Mouse (Mus musculus) heart, postnatal 36 days (tissue): ENCODE data around the gene Btbd19. TPM values are rescaled to one million over a fixed set of nuclear protein-coding genes. Genes with fewer than 3 reads are reported as not detected.
A peak's percentile ranks its signal among the peaks of the same experiment; 100 is the strongest.

Source experiments
- DNase-seq, 2 experiments: peaks; one replicate each; pipeline ENCODE4 v3.0.0; 2021 to 2022
- intact Hi-C: fragments of 180-260 bp; cut with DNase I; formaldehyde crosslinking; loops from one replicate; pipeline ENCODE4 v1.15.1; 2025
- total RNA-seq, 2 experiments: library from RNA; stranded (reverse); gene quantifications; 2 replicates each; pipeline ENCODE4 v1.2.3; 2021

The Btbd19 gene
- total RNA-seq, 2 experiments from 2014 or later = 1.8 to 2.4 TPM

DNA sequence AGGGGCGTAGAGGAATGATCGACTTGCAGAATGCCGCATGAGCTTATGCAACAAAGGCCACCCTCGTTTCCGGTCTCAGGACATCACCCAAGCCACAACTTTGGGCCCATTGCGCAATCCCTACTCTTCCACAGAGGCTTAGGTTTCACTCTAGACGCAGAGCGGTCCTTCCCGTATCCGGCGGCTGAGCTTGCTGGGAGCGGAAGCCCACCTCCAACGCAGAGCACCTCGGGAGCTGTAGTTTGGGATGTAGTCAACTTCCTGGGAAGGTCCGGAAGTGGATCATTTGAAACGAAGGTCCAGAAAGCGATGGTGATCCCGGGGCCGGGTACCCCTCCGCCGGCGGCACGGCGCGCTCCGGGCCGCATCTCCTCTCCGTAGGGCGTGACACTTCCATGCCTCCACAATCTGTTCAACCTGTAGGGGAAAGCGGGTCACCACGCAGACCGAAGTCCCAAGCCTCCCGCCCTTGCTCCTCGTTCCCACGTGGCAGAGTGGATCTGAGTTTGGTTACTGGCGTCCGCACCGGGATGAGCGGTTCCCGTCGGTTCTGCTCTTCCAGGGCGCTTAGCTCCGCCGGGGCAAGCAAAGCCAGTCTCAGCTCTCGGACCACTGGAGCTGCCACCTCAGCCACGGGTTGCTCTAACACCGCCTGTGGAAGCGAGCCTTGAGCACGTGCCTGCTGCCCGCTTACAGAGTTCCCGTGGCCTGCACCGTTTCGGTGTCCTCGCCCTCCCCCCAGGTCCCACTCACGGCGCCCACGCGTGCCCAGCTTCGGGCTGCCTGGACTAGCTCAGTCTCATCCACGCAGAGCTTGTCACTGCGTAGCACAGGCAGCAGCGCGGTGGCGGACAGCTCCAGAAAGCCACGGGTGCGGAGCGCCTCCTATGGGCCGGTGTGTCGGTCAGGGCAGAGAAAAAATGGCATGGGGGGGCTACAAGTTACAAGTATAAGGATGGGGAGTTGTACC is 4.8 kb downstream of the Btbd19 start:
- intact Hi-C loops = loop anchor here (2.0 kb wide), 1 partner anchor 18 kb away; no protein-coding TSS in a partner anchor
- peak; percentile 91 for DNase-seq

DNA sequence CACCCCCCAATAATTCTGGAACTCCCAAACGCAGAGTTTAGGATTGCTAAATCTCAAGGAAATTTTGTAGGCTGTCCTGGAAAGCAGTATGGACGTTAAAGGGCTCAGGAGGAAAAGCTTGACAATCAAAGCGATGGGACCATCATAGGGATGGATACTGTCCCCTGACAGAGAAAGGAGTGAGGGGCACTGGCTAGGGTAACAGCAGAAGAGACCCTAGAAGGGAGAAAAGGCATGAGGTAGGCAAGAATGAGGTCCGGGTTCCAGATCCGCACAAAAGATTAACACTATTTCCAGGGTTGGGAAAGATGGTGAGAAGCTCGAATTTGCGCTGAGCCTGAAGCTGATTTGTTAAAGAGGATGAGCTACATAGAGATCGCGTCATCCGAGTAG is 5.5 kb downstream of the Btbd19 start:
- DNase-seq = no peak
- intact Hi-C loops = loop anchor here (2.0 kb wide), 1 partner anchor 19 kb away; no protein-coding TSS in a partner anchor

DNA sequence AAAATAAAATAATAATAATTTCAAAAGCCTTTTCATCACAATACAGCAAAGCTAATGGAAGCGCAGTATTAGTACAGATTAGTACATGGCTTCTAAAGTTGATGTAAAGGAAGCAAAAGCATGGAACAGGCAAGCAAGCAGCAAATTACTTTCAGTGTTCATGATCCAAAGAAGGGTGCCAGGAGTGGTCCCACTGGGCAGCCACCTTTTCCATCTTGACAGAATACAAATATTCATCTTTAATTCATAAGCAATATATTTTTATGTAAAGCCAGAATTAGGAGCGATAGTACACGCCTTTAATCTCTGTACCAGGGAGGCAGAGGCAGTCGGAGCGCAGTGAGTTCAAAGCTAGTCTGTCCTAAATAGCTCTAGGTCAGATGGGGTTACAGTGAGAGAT is 5.9 kb downstream of the Btbd19 start:
- DNase-seq = no peak
- intact Hi-C loops = loop anchor here (2.0 kb wide), 1 partner anchor 19 kb away; no protein-coding TSS in a partner anchor

DNA sequence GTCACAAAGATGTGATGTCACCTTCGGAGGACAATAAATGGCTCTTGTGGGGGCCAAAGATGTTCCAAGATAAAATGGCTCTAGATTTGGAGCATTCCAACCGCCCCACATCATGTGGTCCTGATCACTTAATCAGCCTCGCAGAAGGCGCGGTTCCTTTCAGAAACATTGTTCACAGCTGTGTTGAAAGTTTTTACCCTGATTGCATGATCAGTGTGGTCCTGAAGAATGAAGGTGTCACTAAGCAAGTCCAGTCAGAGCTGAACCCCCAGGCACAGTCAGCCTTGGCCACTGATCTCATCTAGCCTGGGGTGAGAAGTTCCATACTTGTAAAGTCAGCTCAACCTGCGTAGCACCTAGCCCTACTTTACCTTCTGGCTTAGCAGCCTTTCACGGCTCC is 7.6 kb downstream of the Btbd19 start:
- intact Hi-C loops = no loop called here
- no peak for DNase-seq

DNA sequence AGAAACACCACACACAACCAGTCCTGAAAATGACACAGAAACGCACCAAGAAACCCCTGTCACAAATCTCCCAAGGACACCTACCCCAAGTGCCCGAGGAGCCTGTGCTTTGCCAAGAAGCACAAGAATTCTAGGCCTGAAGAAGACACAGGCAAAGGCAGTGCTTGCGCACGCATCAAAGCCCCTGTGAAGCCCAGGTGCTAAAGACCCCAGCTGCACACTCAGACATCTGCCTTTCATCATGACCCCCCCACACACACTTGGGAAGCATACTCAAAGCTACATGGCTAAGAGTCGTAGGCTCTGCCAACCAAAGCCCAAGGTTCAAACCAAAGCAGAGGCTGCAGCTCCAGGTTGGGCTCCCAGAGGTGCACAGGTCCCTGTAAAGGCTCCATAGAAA is 9.9 kb downstream of the Btbd19 start:
- DNase-seq = no peak
- intact Hi-C loops = no loop called here

DNA sequence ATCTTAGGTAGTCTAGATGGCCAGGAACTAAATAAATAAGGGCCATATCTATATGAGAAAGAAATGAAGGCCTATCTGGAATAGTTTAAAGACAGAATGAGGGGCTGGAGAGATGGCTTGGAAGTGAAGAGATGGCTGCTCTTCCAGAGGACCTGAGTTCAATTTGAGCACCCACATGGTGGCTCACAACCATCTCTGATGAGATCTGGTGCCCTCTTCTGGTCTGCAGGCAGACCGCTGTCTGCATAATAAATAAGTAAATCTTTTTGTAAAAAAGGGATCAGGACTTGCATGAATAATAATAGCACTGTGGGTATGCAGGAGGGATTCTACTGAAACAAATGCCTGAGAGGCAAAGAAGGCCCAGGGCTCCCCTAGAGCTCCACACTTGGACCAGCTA is 12.3 kb downstream of the Btbd19 start:
- intact Hi-C loops = no loop called here
- no peak for DNase-seq

DNA sequence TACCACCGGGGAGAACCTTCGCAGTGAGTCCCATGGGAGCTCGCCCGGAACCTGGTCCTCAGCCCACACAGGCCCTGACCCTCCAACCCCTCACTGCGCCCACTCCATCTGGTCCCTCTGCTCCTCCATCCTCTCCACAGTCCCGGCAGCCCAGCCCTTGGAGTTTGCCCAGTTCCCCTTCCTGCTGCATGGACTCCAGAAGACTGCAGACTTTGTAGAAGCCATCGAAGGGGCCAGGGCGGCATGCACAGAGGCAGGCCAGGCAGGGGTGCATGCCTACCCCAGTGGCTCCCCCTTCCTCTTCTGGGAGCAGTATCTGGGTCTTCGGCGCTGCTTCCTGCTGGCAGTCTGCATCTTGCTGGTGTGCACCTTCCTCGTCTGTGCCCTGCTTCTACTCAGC is 14.5 kb downstream of the Btbd19 start:
- DNase-seq = no peak
- intact Hi-C loops = no loop called here

DNA sequence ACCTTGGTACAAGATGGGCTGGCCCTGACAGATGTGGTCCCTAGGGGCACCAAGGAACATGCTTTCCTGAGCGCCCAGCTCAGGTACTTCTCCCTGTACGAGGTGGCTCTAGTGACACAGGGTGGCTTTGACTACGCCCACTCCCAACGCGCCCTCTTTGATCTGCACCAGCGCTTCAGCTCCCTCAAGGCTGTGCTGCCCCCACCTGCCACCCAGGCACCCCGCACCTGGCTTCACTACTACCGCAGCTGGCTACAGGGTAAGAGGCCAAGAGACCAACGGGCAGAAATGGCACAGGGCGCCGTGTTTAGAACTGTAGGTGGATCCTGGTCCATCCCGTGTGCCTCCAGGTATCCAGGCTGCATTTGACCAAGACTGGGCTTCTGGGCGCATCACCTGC is 15.3 kb downstream of the Btbd19 start:
- intact Hi-C loops = no loop called here

DNA sequence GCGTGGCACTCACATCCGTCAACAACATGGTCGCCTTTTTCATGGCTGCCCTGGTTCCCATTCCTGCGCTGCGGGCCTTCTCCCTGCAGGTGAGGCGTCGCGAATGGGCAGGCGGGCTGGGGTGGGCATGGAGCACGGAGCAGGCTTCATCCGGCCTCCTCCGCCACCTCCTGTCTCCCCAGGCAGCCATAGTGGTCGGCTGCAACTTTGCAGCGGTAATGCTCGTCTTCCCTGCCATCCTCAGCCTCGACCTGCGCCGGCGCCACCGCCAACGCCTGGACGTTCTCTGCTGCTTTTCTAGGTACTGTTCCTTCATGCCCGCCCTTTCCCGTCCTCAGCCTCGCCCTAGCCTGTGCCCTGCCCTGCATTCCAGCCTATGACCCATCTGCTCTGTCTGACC is 16.2 kb downstream of the Btbd19 start:
- intact Hi-C loops = no loop called here
- DNase-seq = no peak

More for the DNA sequence above, 15.3 kb downstream of the Btbd19 start:
- no peak for DNase-seq

DNA sequence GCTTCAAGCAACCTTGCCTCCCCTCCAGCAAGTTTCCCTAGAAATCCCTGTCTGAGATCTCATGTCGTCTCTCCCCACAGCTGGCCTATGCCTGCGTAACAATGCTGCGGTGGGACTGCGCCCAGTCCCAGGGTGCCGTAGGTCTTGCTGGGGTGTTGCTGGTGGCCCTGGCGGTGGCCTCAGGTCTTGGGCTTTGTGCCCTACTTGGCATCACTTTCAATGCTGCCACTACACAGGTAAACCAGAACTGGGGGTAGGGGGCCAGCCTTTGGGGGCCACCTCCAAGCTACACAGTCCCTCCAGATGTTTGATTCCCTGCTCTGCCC is 17.0 kb downstream of the Btbd19 start:
- intact Hi-C loops = no loop called here
- DNase-seq = no peak

DNA sequence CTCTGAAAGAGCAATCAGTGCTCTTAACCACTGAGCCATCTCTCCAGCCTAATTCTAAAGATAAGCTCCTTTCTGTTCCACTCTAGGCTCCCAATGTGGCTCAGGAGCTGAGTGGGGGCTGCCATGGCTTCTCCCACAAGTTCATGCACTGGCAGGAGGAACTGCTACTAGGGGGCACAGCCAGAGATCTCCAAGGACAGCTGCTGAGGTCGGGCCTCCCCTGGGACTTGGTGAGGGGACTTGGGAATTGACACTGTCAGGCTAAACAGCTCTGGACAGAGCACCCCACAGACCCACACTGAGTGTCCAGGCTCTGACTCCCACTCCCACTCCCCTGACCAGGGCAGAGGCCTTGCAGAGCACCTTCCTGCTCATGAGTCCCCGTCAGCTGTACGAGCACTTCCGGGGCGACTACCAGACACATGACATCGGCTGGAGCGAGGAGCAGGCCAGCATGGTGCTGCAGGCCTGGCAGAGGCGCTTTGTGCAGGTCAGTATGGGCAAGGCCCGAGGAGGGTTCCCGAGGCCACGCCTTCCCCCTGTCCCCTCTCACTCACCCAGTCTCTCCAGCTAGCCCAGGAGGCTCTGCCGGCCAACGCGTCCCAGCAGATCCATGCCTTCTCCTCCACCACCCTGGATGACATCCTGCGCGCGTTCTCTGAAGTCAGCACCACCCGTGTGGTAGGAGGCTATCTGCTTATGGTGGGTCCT is 17.6 kb downstream of the Btbd19 start:
- intact Hi-C loops = no loop called here
- DNase-seq = no peak

DNA sequence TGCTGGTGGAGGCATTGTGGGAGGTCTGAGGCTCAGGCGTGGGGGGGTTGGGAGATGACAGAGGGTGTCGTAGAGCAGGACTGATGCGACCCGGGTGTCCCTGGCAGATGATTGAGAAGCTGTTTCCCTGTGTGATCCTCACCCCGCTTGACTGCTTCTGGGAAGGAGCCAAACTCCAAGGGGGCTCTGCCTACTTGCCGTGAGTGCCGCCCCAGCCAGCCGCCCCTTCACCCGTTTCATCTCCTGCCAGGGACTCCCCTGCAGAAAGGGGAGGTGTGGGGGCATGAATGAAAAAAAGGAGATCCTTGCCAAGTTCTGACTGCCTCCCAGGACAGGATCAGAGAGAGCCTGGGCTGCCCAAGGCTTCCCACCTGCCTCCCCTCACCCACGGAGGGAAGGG is 20.4 kb downstream of the Btbd19 start:
- DNase-seq = no peak
- intact Hi-C loops = no loop called here

DNA sequence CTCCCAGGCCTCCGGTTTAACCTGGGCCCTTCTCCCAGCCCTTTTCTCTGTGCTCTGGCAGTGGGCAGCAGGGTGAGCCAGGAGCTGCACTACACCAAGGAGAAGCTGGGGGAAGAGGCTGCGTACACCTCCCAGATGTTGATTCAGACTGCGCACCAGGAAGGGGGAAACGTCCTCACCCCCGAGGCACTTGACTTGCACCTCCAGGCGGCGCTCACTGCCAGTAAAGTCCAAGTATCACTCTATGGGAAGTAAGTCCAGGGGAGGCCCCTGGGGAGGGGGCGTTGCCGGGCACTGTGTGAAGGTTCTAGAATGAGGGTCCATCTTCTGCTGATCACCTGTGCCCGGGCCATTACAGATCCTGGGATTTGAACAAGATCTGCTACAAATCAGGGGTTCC is 20.9 kb downstream of the Btbd19 start:
- no peak for DNase-seq
- intact Hi-C loops = no loop called here

DNA sequence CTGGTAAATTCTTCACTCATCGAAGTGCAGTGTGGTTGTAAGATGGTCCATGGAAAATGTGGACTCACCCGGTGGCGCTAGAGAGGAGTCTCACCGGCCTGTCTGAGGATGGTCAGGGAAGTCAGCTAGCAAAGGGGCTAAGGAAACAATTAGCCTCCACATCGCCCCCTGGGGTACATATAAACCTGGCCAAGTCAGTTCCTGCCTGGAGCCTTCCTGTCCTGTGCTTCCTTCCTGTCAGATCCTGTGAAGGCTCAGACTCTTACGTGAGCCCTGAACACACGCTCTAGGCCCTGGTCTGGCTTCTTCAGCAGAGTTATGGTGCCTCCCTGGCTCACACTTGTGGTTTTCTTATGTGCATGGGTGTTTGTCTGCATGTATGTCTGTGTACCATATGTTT is 24.3 kb downstream of the Btbd19 start:
- peak; percentile 25 to 53 for DNase-seq
- intact Hi-C loops = loop anchor here (2.0 kb wide), 1 partner anchor 38 kb away; no protein-coding TSS in a partner anchor

DNA sequence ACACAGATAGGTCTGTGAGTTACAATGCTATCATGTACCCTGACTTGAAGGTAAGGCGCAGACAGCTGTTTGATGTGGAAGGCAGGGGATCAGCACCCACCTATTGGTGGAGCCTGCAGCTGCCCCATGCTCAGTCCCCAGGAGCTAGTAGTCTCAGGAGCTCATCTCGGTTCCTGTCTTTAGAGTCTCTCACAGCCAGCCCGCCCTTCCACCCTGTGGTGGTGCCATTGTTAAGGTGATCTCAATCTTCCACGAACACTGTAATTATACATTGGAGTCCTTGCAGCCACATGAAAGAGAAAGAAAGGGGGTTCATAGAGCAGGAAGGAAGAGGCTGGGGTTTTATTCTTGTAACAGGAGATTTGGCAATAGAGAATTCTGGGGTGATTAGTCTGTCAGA is 25.5 kb downstream of the Btbd19 start:
- intact Hi-C loops = loop anchor here (2.0 kb wide), 1 partner anchor 39 kb away; no protein-coding TSS in a partner anchor
- DNase-seq = no peak

DNA sequence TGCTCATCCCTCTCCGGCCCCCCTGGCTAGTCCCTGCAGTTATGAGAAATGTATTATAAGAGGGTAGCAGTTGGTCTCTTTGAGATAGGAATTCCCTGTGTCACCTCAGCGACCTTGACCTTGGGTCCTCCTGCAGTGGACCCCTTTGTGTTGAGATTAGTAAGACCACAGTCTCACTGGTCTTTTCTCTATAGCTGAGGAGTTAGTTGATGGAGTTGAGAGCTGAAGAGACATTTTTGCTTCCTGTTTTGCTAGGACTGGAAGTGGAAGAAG is 26.8 kb downstream of the Btbd19 start:
- DNase-seq = no peak
- intact Hi-C loops = no loop called here

DNA sequence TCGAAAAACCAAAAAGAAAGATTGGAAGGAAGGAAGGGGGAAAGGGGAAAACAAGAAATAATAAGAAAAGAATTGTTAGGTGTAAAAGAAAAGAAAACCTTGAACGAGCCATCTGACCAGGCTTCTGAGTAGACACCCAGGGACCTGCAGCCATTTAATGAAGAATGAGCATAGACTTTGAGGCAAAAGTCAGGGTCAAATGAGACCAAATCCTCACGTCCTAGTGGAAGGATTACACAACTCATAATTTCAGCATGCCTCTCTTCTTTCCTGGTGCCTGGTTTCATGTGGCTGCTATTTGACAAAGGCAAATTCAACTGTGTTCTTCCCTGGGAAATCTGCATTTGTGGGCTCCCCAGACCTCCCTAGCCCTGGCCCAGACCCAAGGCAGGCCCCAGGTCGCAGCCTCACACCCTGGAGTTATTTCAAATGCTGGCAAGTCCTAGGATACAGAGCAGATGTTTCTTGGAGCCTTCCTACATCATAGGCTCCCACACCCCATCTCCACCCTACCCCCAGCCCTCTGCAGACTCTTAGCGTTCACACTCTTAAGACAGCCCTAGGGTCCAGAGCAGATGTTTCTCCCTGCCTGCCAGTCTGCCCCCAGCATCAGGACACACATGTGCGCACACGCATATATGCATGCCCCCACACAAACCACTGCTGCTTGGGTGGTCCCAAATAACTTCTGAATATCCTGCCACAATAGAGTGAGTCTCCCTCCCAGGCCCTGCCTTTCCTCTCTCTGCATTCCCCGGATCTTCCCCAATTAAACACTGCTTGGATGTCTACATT is 27.4 kb downstream of the Btbd19 start:
- DNase-seq = peak in 1 of 2 experiments; percentile 8
- intact Hi-C loops = no loop called here

DNA sequence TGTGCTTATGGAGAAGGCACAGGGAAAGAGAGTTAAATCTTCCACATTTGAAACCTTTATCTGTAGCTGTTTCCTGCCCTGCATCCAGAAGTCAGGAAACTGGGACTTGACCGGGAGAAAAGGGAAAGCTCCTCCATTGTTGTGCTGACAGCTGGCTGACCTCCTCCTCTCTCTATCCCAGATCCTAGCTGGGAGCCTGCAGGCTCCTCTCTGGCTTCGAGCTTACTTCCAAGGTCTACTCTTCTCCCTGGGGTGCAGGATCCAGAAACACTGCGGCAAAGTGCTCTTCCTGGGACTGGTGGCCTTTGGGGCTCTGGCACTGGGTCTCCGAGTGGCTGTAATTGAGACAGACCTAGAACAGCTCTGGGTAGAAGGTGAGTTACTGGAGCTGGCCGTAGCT is 28.9 kb downstream of the Btbd19 start:
- DNase-seq = peak; percentile 22 to 34
- intact Hi-C loops = no loop called here

DNA sequence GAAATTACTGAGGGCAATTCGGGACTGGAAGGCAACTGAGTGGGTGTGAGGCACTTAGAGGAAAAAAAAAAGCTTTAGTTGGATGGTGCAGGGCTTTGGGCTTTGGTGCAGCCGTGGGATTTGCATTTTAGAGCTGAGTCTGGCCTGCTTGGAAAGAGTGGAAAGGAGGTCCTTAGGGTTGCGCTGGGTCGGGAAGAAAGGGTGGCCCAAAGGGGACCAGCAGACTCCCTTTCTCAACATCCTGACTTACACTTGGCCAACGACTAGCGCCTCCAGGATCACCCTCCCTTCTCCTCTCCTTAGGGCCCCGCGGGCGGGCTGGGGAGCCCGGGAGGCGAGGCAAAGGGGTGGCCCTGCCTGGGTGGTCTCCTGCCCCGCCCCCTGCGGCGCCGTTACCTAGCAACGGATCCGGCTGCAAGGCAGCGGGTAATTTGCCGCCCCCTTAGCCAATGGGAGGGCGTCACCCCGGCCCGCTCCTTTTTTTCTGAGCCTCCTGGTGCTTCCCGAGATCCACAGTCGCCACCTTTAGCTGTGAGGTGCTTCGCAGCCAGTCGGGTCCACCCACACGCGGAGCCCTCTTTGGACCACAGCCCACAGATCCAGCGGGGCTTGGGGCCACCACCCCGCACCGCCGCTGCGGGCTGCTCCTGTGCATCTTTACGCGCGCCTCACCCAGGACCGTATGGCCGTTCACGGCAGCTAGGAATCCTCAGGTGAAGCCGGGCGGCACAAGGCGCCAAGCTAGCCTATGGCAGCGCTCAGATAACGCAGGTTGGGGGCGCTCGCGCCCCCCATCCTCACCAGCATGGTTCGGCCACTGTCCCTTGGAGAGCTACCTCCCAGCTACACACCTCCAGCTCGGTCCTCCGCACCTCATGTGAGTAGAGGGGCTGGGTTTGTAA is 29.7 kb downstream of the Btbd19 start, which contains the start of gene Ptch2:
Gene Ptch2, plus strand, starts transcription at position 525 of the 902 bp plus-strand sequence.
- peak; percentile 73 to 76 for DNase-seq
- intact Hi-C loops = no loop called here
